Mouse (Mus musculus): ENCODE data around the gene Ankrd11. TPM values are rescaled to one million over a fixed set of nuclear protein-coding genes. Genes with fewer than 3 reads are reported as not detected.
A peak's percentile ranks its signal among the peaks of the same experiment; 100 is the strongest.

Ankrd11 gene
- total RNA-seq, 2 experiments from 2014 or later = 86.2 to 90.5 TPM

- ATAC-seq (ENCODE audit: poor library complexity, severe bottlenecking) = no peak
Observed at GRCm38 (mm10) chr8:122969964-122970620, 72.0 kb downstream of the Ankrd11 start.

- ATAC-seq (ENCODE audit: poor library complexity, severe bottlenecking) = no peak
Observed at GRCm38 (mm10) chr8:122968145-122968544, 73.9 kb downstream of the Ankrd11 start.

DNA sequence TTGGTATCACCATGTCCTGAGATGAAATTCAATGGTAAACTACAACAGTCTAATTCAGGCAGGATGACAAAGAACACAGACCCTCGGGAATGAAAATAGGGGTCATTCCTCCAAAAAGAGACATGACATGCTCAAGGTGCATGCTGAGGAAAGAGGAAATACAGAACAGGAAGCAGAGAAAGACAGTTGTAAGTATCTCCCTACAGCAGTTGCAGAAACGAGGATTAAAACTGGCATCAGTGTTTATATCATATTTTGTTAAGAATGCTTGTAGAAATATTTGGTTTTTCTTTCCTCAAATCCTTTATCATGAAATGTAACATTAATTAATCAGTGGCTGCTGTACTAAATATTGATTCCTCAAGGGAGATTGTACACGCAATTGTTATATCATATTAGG, 75.4 kb downstream of the Ankrd11 start:
- ATAC-seq (ENCODE audit: poor library complexity, severe bottlenecking) = no peak

DNA sequence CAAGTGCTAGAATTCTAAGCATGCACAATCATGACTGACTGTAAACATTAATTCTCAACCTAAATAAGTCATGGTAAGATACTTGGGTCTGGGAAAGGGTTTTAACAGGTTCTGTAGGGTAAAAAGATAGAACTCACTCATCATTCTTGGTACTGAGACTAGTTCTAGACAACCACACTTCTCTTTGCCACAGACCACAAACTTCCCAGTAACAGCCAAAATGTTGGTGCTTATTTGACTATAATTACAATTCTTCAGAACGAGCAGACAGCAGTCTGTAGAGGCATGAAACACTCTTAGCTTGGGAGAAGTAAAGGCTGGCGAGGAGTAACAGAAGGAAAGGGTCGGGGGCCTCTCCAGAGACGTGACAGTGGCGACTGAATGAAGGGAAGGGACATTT, 80.0 kb downstream of the Ankrd11 start:
- no peak for ATAC-seq (ENCODE audit: poor library complexity, severe bottlenecking)

DNA sequence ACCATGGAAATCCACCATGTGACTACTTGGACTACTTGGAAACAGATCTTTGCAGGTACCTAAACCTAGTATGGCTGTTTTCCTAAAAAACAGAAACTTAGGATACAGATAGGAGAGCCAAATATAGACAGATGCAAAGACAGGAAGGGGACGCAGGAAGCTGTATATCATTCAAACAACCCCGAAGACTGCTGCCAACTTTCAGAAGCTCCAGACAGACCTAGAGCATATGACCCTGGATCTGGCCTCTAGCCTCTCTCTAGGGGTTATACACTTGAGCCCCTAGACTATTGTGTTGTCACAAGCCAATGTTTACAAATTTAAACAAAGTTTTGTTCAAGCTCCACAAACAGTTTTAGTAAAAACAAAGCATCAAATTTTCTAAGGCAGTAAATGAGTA, 80.6 kb downstream of the Ankrd11 start:
- ATAC-seq (ENCODE audit: poor library complexity, severe bottlenecking) = no peak

GRCm38 (mm10) chr8:122960932-122961331, 81.1 kb downstream of the Ankrd11 start:
- peak; percentile 76 for ATAC-seq (ENCODE audit: poor library complexity, severe bottlenecking)

DNA sequence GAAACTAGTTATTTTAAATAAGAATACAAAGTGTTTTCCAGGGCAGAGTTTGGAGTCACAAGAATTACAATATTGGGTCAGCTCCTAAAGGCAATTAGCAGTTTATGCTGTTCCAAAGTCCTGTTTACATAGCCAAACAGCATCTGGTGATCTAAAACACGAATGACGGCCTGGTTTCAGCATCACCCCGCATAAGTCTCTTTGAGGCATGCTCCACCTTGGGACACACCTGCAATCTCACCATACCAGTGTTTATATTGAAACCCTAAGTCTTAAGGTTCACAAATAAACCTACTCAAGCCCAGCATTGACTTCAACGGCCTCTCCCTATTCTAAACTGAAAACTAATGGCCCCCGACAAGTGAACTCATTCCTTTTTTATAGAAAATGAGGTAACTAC, 81.8 kb downstream of the Ankrd11 start:
- no peak for ATAC-seq (ENCODE audit: poor library complexity, severe bottlenecking)

GRCm38 (mm10) chr8:122955997-122956396, 86.1 kb downstream of the Ankrd11 start:
- ATAC-seq (ENCODE audit: poor library complexity, severe bottlenecking) = no peak

DNA sequence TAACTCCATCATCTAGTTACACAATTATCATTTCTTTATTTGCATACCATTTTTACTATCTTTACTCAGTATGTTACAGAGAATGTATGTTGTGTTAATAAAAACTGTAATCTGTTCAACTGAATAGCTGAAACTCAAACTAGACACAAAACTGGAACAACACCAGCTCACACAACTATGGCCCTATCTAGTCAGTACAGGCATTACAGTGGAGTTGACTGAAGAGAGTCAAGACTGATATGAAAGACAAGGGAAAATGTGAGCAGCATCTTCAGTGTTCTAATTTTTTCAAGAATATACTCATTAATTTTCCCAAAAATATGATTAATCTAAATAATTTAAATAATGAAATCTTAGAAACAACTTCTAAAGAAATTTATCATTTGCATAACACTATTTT, 86.9 kb downstream of the Ankrd11 start:
- ATAC-seq (ENCODE audit: poor library complexity, severe bottlenecking) = no peak

GRCm38 (mm10) chr8:122954090-122954799, 87.8 kb downstream of the Ankrd11 start:
- peak; percentile 49; the same call in 1 of the 2 replicates for ATAC-seq (ENCODE audit: poor library complexity, severe bottlenecking)

- peak; percentile 50 for ATAC-seq (ENCODE audit: poor library complexity, severe bottlenecking)
Observed at GRCm38 (mm10) chr8:122953028-122953427, 89.0 kb downstream of the Ankrd11 start.

- no peak for ATAC-seq (ENCODE audit: poor library complexity, severe bottlenecking)
Observed at GRCm38 (mm10) chr8:122951456-122951855, 90.6 kb downstream of the Ankrd11 start.

DNA sequence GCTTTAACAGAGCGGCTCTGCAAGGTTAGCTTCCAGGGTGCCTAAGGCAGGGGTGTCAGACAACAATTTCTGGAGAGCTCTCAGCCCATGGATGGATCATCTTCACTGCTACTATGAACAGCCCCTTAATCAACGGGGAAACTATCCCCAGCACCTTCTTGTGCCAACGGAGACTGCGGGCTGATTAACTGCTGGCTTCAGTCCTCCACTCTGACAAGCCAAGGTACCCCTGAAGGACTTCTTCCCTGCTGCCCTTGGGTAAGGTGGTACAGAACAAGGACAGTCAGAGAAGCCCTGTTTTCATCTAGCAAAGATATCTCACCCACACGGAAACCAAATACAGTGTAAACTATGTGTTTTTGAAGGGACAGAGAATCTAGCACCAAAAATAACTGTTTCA, 92.4 kb downstream of the Ankrd11 start:
- ATAC-seq (ENCODE audit: poor library complexity, severe bottlenecking) = no peak

GRCm38 (mm10) chr8:122945775-122946174, 96.3 kb downstream of the Ankrd11 start:
- peak; percentile 51 for ATAC-seq (ENCODE audit: poor library complexity, severe bottlenecking)

DNA sequence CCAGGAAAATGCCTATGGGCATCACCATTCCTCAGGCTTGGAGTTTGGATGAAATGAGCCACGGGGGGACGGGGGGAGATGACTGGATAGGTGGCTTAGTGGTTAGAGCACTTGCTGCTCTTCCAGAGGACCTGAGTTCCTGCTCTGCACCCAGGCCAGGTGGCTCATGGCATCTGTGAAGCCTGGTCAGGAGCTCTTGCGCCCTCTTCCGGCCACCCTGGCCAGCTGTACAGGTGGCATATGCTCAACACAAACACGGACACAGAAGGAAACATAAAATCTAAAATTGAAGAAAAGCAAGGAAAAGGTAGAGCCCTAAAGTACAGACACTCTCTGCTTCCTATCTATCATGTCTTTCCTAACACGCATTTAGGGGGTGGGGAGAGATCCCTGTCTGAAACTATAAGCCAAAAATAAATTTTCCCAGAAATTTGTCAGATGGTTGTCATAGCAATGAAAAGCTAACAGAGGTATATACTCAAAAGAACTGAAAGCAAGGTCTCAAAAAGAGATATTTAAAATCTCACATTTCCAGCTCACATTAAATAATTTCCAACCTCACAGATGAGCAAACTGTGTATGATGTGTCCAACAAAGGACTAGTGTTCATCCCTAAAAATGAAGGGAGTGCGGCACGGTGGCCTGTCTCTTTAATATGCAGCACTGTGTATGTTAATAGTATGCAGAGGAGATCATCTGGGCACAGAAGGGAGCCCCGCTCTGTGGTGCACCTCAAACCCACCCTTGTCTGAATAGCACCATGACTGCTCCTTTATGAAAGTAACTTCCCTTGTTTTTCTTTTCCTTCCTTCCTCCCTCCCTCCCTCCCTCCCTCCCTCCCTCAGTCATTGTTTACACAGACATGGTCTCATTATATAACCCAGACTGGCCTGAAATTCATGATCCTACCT, 99.0 kb downstream of the Ankrd11 start:
- peak; percentile 67; the same call in 1 of the 2 replicates for ATAC-seq (ENCODE audit: poor library complexity, severe bottlenecking)

- ATAC-seq (ENCODE audit: poor library complexity, severe bottlenecking) = peak; percentile 47; the same call in 1 of the 2 replicates
Observed at GRCm38 (mm10) chr8:122938591-122938990, 103.5 kb downstream of the Ankrd11 start.

DNA sequence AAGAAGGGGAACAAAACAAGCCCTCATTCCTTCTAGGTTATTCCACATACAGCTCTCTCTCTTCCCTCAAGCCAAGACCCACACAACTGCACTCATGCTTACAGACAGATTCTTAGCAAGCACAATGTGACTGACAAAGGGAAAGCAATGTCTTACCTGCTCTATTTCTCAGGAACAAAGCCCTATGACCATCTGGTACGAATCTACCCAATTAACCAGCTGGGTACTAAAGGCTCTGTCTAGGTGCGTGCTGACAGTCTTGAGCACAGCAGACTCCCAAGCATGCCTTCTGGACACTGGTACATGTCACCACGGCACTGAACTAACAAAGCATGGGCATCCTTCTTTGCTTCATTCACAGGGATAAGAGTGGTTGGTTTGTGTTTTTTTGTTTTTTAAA, 103.9 kb downstream of the Ankrd11 start:
- ATAC-seq (ENCODE audit: poor library complexity, severe bottlenecking) = no peak

DNA sequence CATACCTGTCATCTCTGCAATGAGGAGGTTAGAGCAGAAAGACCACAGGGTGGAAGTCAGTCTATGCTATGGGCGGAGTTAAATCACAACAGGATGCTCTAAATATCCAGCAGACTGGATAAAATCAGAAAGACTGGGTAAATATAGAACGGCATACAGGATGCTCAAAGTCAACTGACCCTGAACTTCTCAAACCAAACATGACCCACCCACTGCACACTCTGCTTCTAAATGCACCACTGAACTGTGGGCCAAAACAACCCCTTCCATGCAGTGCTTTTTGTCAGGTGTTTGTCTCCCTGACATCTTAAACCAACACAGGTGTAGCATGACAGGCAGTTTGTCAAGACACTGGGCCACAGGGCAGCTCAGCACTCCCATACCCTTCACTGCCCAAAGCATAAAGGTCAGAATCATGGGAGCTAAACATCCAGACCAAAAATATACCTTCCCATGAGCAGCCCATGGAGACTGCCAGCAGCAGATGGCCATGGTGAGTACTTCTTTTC, 104.5 kb downstream of the Ankrd11 start:
- ATAC-seq (ENCODE audit: poor library complexity, severe bottlenecking) = no peak

DNA sequence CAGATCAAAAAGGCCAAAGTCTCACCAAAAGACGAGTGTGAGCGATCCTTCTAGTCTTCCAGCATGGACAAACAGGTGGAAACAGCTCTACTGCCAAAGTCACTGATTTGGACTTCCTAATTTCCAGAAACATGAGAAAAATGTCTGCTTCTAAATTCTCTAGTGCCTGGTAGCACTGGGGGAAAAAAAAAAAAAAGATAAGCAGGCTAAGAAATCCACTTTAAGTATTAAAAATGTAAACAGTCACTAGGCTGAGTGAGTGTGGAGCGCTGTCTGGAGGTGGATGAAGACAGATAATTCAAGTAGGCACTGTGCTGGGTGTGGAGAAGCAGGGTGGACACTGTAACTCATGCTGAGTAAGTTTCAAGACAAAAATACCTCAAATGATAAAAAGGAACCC, 106.2 kb downstream of the Ankrd11 start:
- ATAC-seq (ENCODE audit: poor library complexity, severe bottlenecking) = no peak

DNA sequence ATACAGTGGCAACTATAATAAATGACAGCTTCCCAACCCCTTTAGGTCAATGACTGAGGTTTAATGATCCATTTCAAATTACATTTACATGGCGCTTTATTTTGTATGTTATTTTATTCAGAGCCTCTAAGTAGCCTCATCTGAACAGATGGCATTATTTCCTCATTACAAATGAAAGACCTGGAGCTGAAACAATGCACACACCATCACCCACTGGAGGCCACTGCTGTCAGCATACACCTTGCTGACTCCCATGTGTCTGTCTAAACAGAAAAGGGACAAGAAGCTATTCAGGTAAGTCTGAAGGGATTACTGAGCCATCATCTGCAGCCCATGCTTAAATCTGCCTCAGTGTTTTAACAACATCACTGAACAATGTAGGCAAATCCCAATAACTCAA, 107.0 kb downstream of the Ankrd11 start:
- ATAC-seq (ENCODE audit: poor library complexity, severe bottlenecking) = no peak

- peak; percentile 70 for ATAC-seq (ENCODE audit: poor library complexity, severe bottlenecking)
Observed at GRCm38 (mm10) chr8:122933973-122934372, 108.1 kb downstream of the Ankrd11 start.

Measured in megakaryocyte, adult 5-6 weeks (primary cell).